Mouse (Mus musculus) kidney, embryonic 14.5 days (tissue): Measurements from ENCODE around the gene Ankrd44. TPM values are rescaled to one million over a fixed set of nuclear protein-coding genes. Genes with fewer than 3 reads are reported as not detected.

Experiments
- ATAC-seq: fragments of 200-750 bp; cut with Nextera tagmentation; 2 replicates; pipeline ENCODE4 v1.8.0; 2017; ENCODE audit warnings: moderate number of reproducible peaks, mild to moderate bottlenecking, moderate TSS enrichment, moderate library complexity; ENCODE audit not compliant: low FRiP score, low TSS enrichment
- H3K27ac ChIP-seq: fragments of 300-500 bp; sonication (generic); 2 replicates; pipeline ENCODE4 v1.5.1; 2014; ENCODE audit warnings: low read depth, mild to moderate bottlenecking, low read length, moderate library complexity, mixed read lengths
- H3K27me3 ChIP-seq: fragments of 300-500 bp; sonication (generic); 2 replicates; pipeline ENCODE4 v1.6.1; 2014; ENCODE audit warnings: mild to moderate bottlenecking, low read length; ENCODE audit not compliant: control insufficient read depth, insufficient read depth
- H3K36me3 ChIP-seq: fragments of 300-500 bp; sonication (generic); 2 replicates; pipeline ENCODE4 v1.6.1; 2014; ENCODE audit warnings: low read length, mixed read lengths; ENCODE audit not compliant: control insufficient read depth, insufficient read depth
- H3K4me1 ChIP-seq: fragments of 300-500 bp; sonication (generic); 2 replicates; pipeline ENCODE4 v1.6.1; 2014; ENCODE audit warnings: low read length, mixed read lengths; ENCODE audit not compliant: control insufficient read depth, insufficient read depth
- H3K4me2 ChIP-seq: fragments of 300-500 bp; sonication (generic); replicated peaks from 2 replicates; pipeline ENCODE4 v1.6.1; 2014; ENCODE audit warnings: low read depth, mild to moderate bottlenecking, low read length
- H3K4me3 ChIP-seq: fragments of 300-500 bp; sonication (generic); 2 replicates; pipeline ENCODE4 v1.5.1; 2014; ENCODE audit warnings: mild to moderate bottlenecking, low read length
- H3K9ac ChIP-seq: fragments of 300-500 bp; sonication (generic); 2 replicates; pipeline ENCODE4 v1.6.1; 2014; ENCODE audit warnings: low read depth, mild to moderate bottlenecking, low read length, moderate library complexity
- H3K9me3 ChIP-seq: fragments of 300-500 bp; sonication (generic); 2 replicates; pipeline ENCODE4 v1.6.1; 2016; ENCODE audit warnings: low read length; ENCODE audit not compliant: control insufficient read depth
- WGBS: fragments of 180-500 bp; shearing (Covaris S2); extraction: QIAGEN DNeasy Blood & Tissue Kit; methylation state at CpG from one replicate; pipeline ENCODE4 v1.1.7; 2014; 5-methylcytosine and 5-hydroxymethylcytosine counted together
- polyA plus RNA-seq: library from polyadenylated mRNA; unstranded; fragments of >200 nt; fragmentation: Nextera tagmentation; extraction: Ambion mirVana; gene quantifications from 2 replicates; pipeline ENCODE4 v1.2.1, GENCODE M21; 2014

Gene Ankrd44
- polyA plus RNA-seq, 1 experiment from 2014 or later: 9.0 TPM

DNA sequence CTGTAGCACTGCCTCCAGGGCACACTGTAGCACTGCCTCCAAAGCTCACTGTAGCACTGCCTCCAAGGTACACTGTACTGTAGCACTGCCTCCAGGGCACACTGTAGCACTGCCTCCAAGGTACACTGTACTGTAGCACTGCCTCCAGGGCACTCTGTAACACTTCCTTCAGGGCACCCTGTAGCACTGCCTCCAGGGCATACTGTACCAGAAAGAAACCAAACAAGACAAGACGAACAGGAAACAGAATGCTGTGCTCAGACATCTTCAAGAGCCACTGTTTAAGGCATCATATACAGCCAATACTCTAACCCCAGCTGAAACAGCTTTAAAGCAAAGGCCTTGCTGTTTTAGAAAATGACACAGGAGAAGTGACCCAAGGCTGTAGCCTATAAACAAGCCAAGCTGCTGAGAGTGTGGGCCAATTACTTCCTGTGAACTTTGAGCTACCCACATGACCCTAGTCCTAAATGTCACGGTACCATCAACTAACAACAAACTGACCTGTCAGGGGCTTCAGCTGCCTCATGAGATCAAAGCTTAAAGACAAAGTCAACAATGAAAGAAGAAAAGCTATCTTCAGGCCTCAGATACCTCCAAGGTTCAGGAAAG, 43.2 kb downstream of the Ankrd44 start:
- WGBS: 28% methylated on average over 2 of the region's 2 CpGs
- Histone ChIP-seq H3K36me3 (no peaks in the 10 kb centered on the region), H3K9ac (no peak overlapping the region), H3K27ac (no peak overlapping the region), H3K27me3 (no peaks in the 10 kb centered on the region), H3K4me3 (no peak overlapping the region), H3K9me3 (no peaks in the 10 kb centered on the region), H3K4me2 (no peak overlapping the region), H3K4me1 (no peaks in the 10 kb centered on the region)
- ATAC-seq: no peak

DNA sequence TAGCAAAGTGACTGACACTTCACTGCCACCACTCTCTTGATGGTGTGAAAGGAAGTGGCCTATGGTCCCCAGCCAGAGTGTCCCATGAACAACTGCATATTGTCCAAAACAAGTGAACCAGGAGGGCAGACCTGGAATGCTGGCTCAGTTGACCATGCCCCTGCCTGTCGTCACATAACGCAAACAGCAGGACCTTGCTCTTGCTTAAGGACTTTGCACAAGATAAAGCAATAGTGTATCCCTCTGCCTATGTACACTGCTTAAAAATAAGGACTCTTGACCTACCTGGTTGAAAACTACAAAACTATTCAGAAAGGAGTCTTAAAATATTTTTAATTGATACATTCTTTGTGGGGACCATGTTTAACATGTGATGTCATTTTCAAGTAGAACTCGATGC, 44.7 kb downstream of the Ankrd44 start:
- ATAC-seq: no peak
- Histone ChIP-seq H3K9me3 (no peaks in the 10 kb centered on the region), H3K27me3 (no peaks in the 10 kb centered on the region), H3K9ac (no peak overlapping the region), H3K4me2 (no peak overlapping the region), H3K4me3 (no peak overlapping the region), H3K36me3 (no peaks in the 10 kb centered on the region), H3K27ac (no peak overlapping the region), H3K4me1 (no peaks in the 10 kb centered on the region)
- WGBS: 78% methylated on average over 3 of the region's 3 CpGs

DNA sequence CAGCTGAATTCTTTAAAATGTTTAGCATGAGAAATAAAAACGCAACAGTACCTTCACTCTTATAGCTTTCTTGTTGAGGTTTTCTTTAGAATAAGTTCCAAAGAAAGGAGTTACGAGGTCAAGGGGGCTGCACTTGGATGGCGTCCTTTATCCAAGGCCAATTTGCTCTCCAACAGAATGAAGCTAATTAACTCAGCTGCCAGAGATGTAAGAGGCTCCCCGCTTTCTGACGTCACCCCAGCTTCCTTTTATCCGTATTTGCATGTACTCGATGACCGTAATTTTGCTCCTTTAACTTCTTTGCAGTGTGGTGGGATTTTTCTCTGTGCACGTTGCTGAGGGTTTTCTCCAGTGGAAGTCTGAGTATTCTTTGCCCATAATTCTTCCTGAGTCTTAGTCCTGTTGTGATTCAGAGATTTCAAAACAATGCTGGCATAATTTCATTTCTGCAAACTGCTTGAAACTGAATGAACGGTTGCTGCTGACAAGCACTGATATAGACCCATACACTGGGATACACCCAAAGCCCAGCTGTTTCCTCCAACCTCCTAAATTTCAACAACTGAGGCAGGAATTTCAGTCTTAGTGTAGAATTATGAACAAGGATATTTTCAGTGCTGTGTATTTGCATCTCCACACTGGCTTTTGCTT, 48.6 kb downstream of the Ankrd44 start:
- Histone ChIP-seq H3K4me1 (no peaks in the 10 kb centered on the region), H3K9me3 (no peaks in the 10 kb centered on the region), H3K36me3 (no peaks in the 10 kb centered on the region), H3K4me3 (no peak overlapping the region), H3K9ac (no peak overlapping the region), H3K27ac (no peak overlapping the region), H3K4me2 (no peak overlapping the region), H3K27me3 (no peaks in the 10 kb centered on the region)
- 75% methylated on average over 10 of the region's 10 CpGs for WGBS
- ATAC-seq: no peak

DNA sequence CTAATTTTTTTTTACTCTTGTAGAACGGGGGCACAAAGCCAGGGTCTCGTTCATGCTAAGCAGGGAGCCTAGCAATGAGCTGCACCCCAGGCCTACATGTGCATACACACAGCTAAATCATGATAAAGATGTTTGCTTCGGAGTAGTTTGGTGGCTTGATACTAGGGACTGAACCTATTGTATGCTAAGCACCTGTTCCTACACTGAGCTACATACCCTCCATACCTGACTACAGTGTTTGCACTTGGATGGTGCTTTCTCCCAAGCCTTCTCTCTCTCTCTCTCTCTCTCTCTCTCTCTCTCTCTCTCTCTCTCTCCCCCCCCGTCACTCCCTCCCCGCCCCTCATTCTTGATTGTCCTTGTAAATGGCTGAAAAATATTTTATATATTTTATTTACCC, 49.2 kb downstream of the Ankrd44 start:
- ATAC-seq: no peak
- Histone ChIP-seq H3K4me3 (no peak overlapping the region), H3K27me3 (no peaks in the 10 kb centered on the region), H3K4me2 (no peak overlapping the region), H3K4me1 (no peaks in the 10 kb centered on the region), H3K9ac (no peak overlapping the region), H3K9me3 (no peaks in the 10 kb centered on the region), H3K36me3 (no peaks in the 10 kb centered on the region), H3K27ac (no peak overlapping the region)
- WGBS: 91% methylated on average over 5 of the region's 5 CpGs

DNA sequence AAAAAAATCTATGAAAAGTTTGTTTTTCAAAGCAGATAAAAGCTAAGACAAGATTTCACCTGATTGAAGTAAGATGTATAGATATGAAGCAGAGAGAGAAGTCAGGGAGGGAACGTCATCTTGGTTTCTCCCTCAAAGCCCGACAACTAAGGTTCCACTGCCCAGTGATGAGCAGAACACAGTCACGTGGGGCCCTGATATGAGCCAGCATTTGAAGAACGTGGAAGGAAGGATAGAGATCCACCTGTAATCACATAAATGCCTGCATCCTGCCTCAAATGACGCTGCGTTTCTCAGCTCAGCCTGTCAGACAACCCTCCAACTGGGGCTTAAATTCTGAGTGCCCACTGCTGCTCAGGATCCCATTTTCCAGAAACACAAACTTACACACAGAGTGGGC, 52.1 kb downstream of the Ankrd44 start:
- Histone ChIP-seq H3K9me3 (no peaks in the 10 kb centered on the region), H3K36me3 (no peaks in the 10 kb centered on the region), H3K27me3 (no peaks in the 10 kb centered on the region), H3K4me3 (no peak overlapping the region), H3K27ac (no peak overlapping the region), H3K9ac (no peak overlapping the region), H3K4me2 (no peak overlapping the region), H3K4me1 (peaks cover 3% of the 10 kb centered on the region; the same call in 1 of the 2 replicates)
- no peak for ATAC-seq
- 85% methylated on average over 6 of the region's 6 CpGs for WGBS

DNA sequence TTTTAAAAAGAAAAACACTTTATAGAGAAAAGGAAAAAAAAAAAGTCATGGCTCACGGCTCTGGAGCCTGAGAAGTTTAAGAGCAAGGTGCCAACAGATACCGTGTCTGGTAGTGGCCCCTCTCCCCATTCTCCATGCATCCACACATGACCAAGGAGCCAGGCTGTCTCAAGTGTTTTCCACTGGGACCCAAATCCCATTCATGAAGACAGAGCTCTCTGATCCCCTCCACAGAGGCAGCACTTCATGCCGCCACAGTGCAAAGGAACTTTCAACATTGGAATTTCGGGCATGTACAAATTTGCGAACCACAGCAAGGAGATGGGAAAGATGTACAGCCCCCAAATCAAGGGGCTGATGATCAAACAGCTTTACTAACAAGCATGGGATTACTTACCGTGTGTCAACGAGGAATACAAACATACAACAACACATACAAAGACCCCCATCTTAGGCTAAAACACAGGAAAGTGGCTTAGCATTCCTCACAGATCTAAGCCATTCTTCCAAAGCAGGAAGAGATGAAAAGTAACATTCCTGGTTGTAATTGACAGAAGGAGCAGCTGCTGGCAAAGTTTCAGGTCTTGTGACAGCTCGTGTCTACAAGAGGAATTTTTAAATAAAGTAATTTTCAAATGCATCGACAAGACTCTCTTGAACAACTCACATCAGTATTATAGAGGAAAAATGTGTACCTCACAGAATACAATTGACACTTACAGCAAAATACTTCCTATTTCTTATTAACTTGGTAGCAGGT, 53.1 kb downstream of the Ankrd44 start:
- WGBS: 76% methylated on average over 9 of the region's 9 CpGs
- ATAC-seq: no peak
- Histone ChIP-seq H3K4me1 (peaks cover 3% of the 10 kb centered on the region; the same call in 1 of the 2 replicates), H3K27ac (no peak overlapping the region), H3K9ac (no peak overlapping the region), H3K4me2 (no peak overlapping the region), H3K27me3 (no peaks in the 10 kb centered on the region), H3K36me3 (no peaks in the 10 kb centered on the region), H3K9me3 (no peaks in the 10 kb centered on the region), H3K4me3 (no peak overlapping the region)

DNA sequence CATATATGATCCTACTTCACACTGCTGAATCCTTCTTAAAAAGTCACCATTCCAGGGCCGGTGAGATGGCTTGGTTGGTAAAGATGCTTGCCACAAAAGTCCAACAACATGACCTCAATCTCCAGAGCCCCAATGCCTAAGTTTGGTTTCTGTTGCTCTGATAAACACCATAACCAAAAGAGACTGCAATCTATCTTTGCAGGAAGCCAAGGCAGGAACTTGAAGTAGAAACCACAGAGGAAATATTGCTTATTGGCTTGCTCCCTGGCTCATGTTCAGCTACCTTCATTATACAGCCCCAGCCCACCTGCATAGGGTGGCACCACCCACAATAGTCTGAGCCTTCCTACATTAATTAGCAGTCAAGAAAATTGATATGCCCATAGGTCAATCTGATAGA, 54.9 kb downstream of the Ankrd44 start:
- Histone ChIP-seq H3K27ac (no peak overlapping the region), H3K4me3 (no peak overlapping the region), H3K4me1 (peaks cover 6% of the 10 kb centered on the region; the same call in 1 of the 2 replicates), H3K4me2 (no peak overlapping the region), H3K9ac (no peak overlapping the region), H3K27me3 (no peaks in the 10 kb centered on the region), H3K9me3 (no peaks in the 10 kb centered on the region), H3K36me3 (no peaks in the 10 kb centered on the region)
- WGBS: 94% methylated on average over 1 of the region's 1 CpGs
- ATAC-seq: no peak

DNA sequence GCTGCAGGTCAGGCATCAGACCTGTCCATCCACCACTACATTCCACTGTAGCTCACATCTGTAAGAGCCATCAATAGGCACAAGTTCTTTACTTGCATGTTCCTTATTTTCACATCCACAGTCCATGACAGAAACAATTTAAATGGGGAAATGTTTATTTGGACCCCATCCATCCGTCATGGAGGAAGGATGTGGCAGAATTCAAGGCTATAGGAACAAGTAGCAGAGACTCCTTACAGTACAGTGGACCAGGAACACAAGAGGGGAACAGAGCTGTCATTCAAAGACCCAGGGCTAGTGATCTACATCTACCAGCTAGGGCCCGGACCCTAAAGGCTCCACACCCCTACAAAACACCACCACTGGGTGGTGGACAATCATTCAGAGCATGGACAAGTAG, 55.6 kb downstream of the Ankrd44 start:
- Histone ChIP-seq H3K4me1 (peaks cover 6% of the 10 kb centered on the region; the same call in 1 of the 2 replicates), H3K27ac (no peak overlapping the region), H3K36me3 (no peaks in the 10 kb centered on the region), H3K9ac (no peak overlapping the region), H3K4me3 (no peak overlapping the region), H3K9me3 (no peaks in the 10 kb centered on the region), H3K4me2 (no peak overlapping the region), H3K27me3 (no peaks in the 10 kb centered on the region)
- no peak for ATAC-seq
- 82% methylated on average over 2 of the region's 2 CpGs for WGBS

DNA sequence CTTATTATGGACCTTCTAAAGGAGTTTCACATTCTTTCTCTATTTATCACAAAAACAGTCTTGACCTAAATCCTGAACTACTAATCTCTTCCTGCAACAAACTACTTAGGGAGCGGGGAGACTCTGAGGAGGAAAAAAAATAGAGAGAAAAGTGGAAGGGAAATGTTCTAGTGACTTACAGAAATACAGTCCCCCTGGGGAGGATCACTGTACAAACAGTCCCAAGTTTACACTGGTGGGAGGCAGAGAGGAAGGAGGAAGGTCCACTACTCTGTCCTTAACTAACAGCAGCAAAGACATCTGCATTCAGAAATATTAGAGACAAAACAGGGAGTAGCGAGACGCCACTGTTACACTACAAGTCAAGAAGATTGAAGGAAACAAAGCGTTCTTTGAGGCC, 59.0 kb downstream of the Ankrd44 start:
- WGBS: 46% methylated on average over 4 of the region's 4 CpGs
- H3K27ac ChIP-seq: 0 out of 2 replicates have a peak overlapping the region, but pooled peaks have one; percentile 11
- no peak overlapping the region for H3K4me3 ChIP-seq
- no peaks in the 10 kb centered on the region for H3K36me3 ChIP-seq
- no peaks in the 10 kb centered on the region for H3K9me3 ChIP-seq
- no peak overlapping the region for H3K9ac ChIP-seq
- H3K4me2 ChIP-seq: no peak overlapping the region
- no peak for ATAC-seq
- peaks cover 6% of the 10 kb centered on the region; the same call in 1 of the 2 replicates for H3K4me1 ChIP-seq
- H3K27me3 ChIP-seq: no peaks in the 10 kb centered on the region
